Mouse (Mus musculus) hindbrain, embryonic 10.5 days (tissue): ENCODE data around the gene Lypd8. TPM values are rescaled to one million over a fixed set of nuclear protein-coding genes. Genes with fewer than 3 reads are reported as not detected.
"Not testable (repeated sequence)": the region's sequence is repeated elsewhere in the genome, so short reads cannot be mapped to it uniquely, and the experiment has no call there.

ENCODE experiments used
- DNase-seq: peaks from one replicate; pipeline ENCODE4 v3.0.0-alpha.2; 2017; ENCODE audit warnings: low spot score
- H3K27ac ChIP-seq: fragments of 300-500 bp; sonication (generic); 2 replicates; pipeline ENCODE4 v1.5.1; 2016; ENCODE audit warnings: mild to moderate bottlenecking, moderate library complexity
- H3K27me3 ChIP-seq: fragments of 300-500 bp; sonication (generic); 2 replicates; pipeline ENCODE4 v1.6.1; 2016; ENCODE audit warnings: mild to moderate bottlenecking; ENCODE audit not compliant: poor library complexity, insufficient read depth, severe bottlenecking
- H3K36me3 ChIP-seq: fragments of 300-500 bp; sonication (generic); 2 replicates; pipeline ENCODE4 v1.6.1; 2016; ENCODE audit warnings: mild to moderate bottlenecking, moderate library complexity
- H3K4me1 ChIP-seq: fragments of 300-500 bp; sonication (generic); replicated peaks from 2 replicates; pipeline ENCODE4 v1.6.1; 2016; ENCODE audit warnings: mild to moderate bottlenecking
- H3K4me3 ChIP-seq: fragments of 300-500 bp; sonication (generic); 2 replicates; pipeline ENCODE4 v1.5.1; 2016; ENCODE audit warnings: mild to moderate bottlenecking, moderate library complexity
- H3K9me3 ChIP-seq: fragments of 300-500 bp; sonication (generic); 2 replicates; pipeline ENCODE4 v1.6.1; 2016; ENCODE audit warnings: mild to moderate bottlenecking, moderate library complexity
- WGBS: fragments of 180-500 bp; shearing (Covaris S2); methylation state at CpG from one replicate; pipeline ENCODE4 v1.1.7; 2016; 5-methylcytosine and 5-hydroxymethylcytosine counted together
- polyA plus RNA-seq: library from polyadenylated mRNA; unstranded; fragments of >200 nt; fragmentation: Nextera tagmentation; extraction: Ambion mirVana; gene quantifications from 2 replicates; pipeline ENCODE4 v1.2.1, GENCODE M21; 2016

Gene Lypd8
- polyA plus RNA-seq, 1 experiment from 2014 or later: not detected

DNA sequence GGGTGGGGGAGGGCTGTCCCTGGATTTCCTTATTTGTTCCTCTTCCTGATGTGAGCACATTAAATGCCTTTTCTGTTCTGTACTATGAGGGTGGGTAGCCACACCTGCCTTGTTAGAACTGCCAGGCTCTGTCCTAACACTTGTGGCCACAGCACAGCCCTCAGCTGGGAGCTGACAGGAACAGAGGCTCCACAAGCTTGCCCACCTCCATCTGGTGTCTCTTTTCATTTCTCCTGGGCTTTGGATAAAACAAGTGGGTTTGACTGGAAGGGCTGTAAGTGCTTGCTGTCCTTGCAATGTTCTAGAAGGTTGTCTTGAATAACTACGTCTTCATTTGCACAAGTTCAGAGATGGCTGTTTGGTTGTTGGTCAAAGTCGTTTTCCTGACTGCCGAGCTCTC lies 23.9 kb upstream of the Lypd8 start:
- H3K4me1 ChIP-seq: no peaks in the 10 kb centered on the region
- 80% methylated on average over 3 of the region's 3 CpGs for WGBS
- no peaks in the 10 kb centered on the region for H3K9me3 ChIP-seq
- 0 out of 2 replicates have a peak, but pooled peaks cover 5% of the 10 kb centered on the region for H3K36me3 ChIP-seq
- H3K27me3 ChIP-seq: no peaks in the 10 kb centered on the region
- no peak overlapping the region for H3K27ac ChIP-seq
- no peak overlapping the region for H3K4me3 ChIP-seq
- DNase-seq: no peak

DNA sequence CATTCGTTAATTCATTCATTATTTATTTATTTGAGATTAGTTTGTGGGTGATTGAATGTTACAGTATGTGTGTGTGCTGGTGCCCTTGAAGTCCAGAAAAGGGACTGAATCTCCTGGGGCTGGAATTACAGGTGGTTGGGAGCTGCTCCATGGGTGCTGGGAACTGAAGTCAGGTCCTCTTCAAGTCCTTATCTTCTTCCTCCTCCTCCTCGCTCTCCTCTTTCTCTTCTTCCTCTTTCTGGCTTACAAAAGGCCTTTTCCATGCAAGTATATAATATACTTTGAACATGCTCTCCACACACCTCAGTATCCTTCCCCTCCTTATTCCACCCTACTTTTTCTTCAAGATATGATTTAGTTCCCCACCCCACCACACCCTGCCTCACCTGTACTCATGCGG lies 21.8 kb upstream of the Lypd8 start:
- 89% methylated on average over 3 of the region's 3 CpGs for WGBS
- no peak for DNase-seq
- H3K27me3 ChIP-seq: no peaks in the 10 kb centered on the region
- no peaks in the 10 kb centered on the region for H3K36me3 ChIP-seq
- no peak overlapping the region for H3K27ac ChIP-seq
- H3K4me1 ChIP-seq: no peaks in the 10 kb centered on the region
- H3K9me3 ChIP-seq: no peaks in the 10 kb centered on the region
- H3K4me3 ChIP-seq: no peak overlapping the region

DNA sequence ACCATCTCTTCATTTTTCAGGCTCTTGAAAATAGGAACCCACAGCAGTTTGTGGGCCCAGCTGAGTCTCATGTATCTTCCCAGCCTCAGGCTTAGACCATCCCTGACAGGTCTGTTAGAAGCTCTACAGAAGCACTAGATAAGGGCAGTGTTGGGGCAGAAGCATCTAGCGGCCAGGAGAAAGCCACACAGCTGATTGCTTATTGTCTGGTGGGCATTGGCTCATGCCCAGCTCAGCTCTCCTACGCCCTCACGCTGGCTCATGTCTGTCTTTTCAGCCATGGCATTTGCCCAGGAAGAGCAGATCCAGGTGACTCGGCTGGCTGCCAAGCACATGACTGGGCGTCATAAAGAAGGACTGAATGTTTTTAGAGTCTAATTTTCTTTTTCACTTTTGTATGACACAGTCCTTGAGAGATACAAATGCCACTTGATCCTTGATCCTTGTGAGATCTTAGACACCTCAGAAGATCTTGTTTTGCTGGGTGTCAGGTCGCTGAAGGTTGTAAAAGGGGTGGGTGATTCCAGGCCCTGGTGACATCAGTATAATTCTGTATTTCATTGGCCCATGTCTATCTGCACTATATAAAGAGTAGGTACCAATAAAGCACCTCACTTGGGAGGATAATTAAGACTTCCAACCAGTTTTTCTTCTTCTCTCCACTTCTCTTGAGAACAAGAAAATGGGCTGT lies 20.9 kb upstream of the Lypd8 start:
- H3K36me3 ChIP-seq: no peaks in the 10 kb centered on the region
- WGBS: 88% methylated on average over 6 of the region's 6 CpGs
- H3K27ac ChIP-seq: no peak overlapping the region
- H3K27me3 ChIP-seq: no peaks in the 10 kb centered on the region
- H3K4me3 ChIP-seq: no peak overlapping the region
- DNase-seq: no peak
- no peaks in the 10 kb centered on the region for H3K9me3 ChIP-seq
- H3K4me1 ChIP-seq: no peaks in the 10 kb centered on the region

DNA sequence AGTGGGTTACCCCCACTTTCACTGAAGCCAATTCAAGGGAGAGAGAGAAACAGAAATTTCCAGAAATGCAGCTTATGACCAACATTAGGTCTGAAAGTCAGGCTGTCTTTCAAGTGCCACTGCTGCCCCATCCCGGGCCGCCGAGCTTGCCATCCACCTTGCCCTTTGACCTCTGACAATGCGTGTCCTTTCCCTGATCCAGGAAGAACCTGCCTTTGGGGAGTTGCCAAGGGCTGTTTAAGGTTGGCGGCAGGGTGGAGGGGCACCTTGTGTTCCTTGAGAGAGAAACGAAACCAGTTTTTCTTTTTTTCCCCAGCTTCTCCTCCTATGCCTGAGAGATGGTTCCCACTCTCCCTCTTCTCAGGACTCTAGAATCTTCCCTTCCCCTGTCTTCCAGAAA lies 16.3 kb upstream of the Lypd8 start:
- not testable (repeated sequence) for H3K27ac ChIP-seq, H3K36me3 ChIP-seq, DNase-seq, H3K27me3 ChIP-seq, H3K4me3 ChIP-seq, H3K4me1 ChIP-seq, H3K9me3 ChIP-seq
- no CpG with 5 or more reads among the region's 6 CpGs for WGBS

DNA sequence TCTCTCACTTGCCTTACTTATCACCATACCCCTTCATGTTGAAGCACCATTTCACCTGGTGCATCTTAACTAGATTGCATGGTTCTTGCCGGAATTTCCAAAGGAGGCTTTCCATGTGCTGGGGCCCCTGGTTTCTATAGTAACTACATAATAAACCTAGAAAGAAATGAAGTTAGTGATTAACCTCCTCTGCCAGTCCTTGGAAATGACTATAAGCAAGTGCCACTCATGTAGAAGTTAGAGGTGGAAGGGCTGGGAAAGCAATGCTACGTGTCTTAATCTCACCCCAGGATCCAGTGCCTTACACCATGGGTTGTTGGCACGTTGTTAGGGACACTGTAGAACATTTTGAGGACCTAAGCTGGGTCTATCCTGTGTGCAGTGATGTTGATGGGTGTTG lies 14.4 kb upstream of the Lypd8 start:
- Histone ChIP-seq H3K9me3 (no peaks in the 10 kb centered on the region), H3K27me3 (no peaks in the 10 kb centered on the region), H3K27ac (no peak overlapping the region), H3K36me3 (no peaks in the 10 kb centered on the region), H3K4me1 (no peaks in the 10 kb centered on the region), H3K4me3 (no peak overlapping the region)
- WGBS: 72% methylated on average over 3 of the region's 3 CpGs
- DNase-seq: no peak

DNA sequence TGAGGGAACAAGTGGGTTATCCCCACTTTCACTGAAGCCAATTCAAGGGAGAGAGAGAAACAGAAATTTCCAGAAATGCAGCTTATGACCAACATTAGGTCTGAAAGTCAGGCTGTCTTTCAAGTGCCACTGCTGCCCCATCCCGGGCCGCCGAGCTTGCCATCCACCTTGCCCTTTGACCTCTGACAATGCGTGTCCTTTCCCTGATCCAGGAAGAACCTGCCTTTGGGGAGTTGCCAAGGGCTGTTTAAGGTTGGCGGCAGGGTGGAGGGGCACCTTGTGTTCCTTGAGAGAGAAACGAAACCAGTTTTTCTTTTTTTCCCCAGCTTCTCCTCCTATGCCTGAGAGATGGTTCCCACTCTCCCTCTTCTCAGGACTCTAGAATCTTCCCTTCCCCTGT lies 12.7 kb upstream of the Lypd8 start:
- H3K9me3 ChIP-seq, DNase-seq, H3K27ac ChIP-seq, H3K4me1 ChIP-seq, H3K36me3 ChIP-seq, H3K27me3 ChIP-seq, H3K4me3 ChIP-seq: not testable (repeated sequence)
- WGBS: no CpG with 5 or more reads among the region's 6 CpGs

DNA sequence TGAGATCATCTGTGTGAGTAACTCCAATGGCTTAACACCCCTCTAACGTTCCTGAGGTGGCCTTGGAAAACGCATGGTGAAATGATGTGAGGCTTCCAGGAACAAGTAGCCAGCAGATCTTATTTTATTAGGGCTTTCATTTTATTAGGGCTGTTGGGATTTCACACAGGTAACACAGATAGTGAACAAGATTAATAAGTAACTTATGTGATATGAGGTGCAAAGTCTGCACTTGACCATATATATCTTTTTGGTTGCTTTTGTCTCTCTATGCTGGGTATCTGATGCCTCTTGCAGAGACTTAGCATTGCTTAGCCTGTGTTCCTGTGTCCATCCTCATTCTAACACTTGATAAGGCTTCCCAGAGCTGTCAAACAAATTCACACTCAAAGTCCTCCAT lies 1.6 kb upstream of the Lypd8 start:
- H3K27ac ChIP-seq: no peak overlapping the region
- no peaks in the 10 kb centered on the region for H3K4me1 ChIP-seq
- H3K9me3 ChIP-seq: no peaks in the 10 kb centered on the region
- no peaks in the 10 kb centered on the region for H3K36me3 ChIP-seq
- no peaks in the 10 kb centered on the region for H3K27me3 ChIP-seq
- no peak for DNase-seq
- WGBS: 85% methylated on average over 2 of the region's 2 CpGs
- no peak overlapping the region for H3K4me3 ChIP-seq

DNA sequence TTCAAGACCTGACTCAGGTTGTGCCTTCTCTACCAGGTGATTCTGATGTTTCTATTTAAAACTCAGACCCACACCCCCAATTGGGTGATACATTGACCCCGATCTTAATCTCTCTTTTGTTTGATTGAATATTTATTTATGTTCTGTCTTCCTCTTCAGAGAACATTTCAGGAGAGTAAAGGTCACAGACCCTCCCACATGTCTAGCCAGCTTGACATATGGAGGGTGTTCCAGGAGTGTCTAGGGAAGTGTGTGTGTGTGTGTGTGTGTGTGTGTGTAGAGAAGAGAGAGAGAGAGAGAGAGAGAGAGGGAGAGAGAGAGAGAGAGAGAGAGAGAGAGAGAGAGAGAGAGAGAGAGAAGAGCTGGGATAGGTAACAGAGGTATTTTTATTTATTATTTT lies 1.2 kb upstream of the Lypd8 start:
- H3K9me3 ChIP-seq: no peaks in the 10 kb centered on the region
- no peak for DNase-seq
- 66% methylated on average over 1 of the region's 1 CpGs for WGBS

DNA sequence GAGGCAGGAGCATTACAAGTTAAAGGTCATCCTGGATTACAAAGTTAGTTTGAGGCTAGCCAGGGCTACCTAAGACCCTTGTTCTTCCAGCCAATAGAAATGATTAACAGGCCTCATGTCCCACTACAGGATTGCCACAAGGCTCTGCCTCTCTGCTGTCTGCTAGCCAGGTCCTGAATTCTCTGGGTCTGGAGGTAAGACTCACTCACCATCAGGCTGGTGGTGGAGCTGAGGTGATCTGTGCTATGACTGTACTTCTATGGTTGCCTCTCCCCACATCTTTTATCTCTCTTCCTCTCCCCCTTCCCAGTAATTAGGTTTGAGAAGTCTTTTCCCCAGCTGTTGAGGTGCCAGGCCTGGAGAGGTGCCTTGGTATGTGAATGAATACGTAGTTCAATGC lies 673 bp downstream of the Lypd8 start:
- no peak overlapping the region for H3K4me3 ChIP-seq
- H3K27ac ChIP-seq: no peak overlapping the region
- WGBS: 90% methylated on average over 1 of the region's 1 CpGs
- DNase-seq: no peak
- no peaks in the 10 kb centered on the region for H3K27me3 ChIP-seq
- no peaks in the 10 kb centered on the region for H3K4me1 ChIP-seq
- no peaks in the 10 kb centered on the region for H3K36me3 ChIP-seq
- no peaks in the 10 kb centered on the region for H3K9me3 ChIP-seq

More for the DNA sequence above, 1.2 kb upstream of the Lypd8 start:
- H3K27me3 ChIP-seq: no peaks in the 10 kb centered on the region
- no peak overlapping the region for H3K27ac ChIP-seq
- H3K36me3 ChIP-seq: no peaks in the 10 kb centered on the region
- no peak overlapping the region for H3K4me3 ChIP-seq
- H3K4me1 ChIP-seq: no peaks in the 10 kb centered on the region

DNA sequence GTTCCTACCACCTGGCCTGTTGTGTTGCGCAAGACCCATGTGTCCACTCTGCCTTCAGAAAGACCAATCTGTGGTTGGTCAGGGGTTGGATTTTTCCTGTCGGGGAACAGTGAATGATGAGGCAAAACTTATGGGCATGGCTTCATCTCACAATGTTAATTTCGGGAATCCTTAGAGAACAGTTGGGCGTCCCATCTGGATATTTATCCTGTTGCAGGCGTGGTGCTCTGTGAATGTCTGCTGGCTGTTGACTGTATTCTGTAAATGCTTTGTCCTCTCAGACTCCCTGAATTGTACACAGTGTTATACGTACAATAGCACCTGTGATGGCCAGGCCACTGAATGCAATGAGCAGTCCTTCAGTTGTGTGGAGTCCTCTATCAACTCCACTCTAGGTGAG lies 3.6 kb downstream of the Lypd8 start:
- Histone ChIP-seq H3K4me3 (no peak overlapping the region), H3K4me1 (no peaks in the 10 kb centered on the region), H3K36me3 (no peaks in the 10 kb centered on the region), H3K27ac (no peak overlapping the region), H3K9me3 (no peaks in the 10 kb centered on the region), H3K27me3 (no peaks in the 10 kb centered on the region)
- no peak for DNase-seq
- WGBS: 90% methylated on average over 6 of the region's 6 CpGs

DNA sequence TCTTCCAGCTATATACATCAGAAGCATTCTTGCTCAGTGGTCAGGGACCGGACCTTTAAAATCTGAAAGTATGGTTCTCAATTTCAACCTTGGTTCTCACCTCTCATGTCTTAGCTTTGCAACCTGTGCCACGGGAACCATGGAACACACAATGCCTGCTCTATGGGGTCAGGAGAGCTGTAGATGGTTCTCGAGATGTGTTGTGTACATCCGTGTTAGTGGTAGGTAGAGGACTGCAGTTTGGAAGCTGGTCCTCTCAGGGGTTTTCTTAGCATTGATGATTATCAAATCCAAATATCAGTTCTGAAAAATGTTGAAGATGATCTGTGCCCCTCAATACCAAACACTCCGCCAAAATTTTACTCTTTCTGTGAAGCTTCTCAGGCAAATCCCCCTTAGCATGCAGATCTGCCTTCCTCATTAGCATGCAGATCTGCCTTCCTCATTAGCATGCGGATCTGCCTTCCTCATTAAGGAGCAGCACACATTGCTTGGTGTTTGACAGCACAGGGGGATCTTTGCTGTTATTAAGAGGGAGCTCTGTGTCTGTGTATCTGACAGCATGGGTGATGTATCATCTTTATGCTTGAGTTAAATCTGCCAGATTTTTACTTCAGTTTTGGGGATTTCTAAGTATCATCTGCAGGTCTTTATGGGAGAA lies 21.3 kb downstream of the Lypd8 start:
- no peaks in the 10 kb centered on the region for H3K9me3 ChIP-seq
- H3K4me3 ChIP-seq: no peak overlapping the region
- DNase-seq: no peak
- no peaks in the 10 kb centered on the region for H3K27me3 ChIP-seq
- H3K4me1 ChIP-seq: peaks cover 7% of the 10 kb centered on the region; the same call in 1 of the 2 replicates
- WGBS: 60% methylated on average over 6 of the region's 6 CpGs
- no peak overlapping the region for H3K27ac ChIP-seq
- H3K36me3 ChIP-seq: no peaks in the 10 kb centered on the region

DNA sequence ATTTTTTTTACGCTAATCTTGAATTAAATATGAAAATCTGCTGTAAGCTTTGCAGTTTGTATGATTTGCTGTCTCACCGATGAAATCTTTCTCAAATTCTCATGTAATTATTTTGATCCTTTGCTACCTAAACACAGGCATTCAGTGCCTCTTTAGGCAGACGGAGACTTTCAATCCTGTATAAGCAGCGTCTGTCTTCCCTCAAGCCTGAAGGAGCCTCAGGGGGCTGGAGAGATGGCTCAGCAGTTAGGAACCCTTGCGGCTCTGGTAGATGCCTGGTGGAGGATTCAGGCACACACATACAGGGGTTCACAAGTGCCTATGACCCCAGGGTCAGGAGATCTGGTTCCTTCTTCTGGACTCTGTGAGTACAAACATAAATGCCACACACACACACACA lies 21.8 kb downstream of the Lypd8 start:
- H3K9me3 ChIP-seq: no peaks in the 10 kb centered on the region
- WGBS: 61% methylated on average over 5 of the region's 5 CpGs
- H3K36me3 ChIP-seq: no peaks in the 10 kb centered on the region
- DNase-seq: no peak
- H3K27me3 ChIP-seq: no peaks in the 10 kb centered on the region
- peaks cover 7% of the 10 kb centered on the region; the same call in 1 of the 2 replicates for H3K4me1 ChIP-seq
- H3K27ac ChIP-seq: no peak overlapping the region
- H3K4me3 ChIP-seq: no peak overlapping the region

DNA sequence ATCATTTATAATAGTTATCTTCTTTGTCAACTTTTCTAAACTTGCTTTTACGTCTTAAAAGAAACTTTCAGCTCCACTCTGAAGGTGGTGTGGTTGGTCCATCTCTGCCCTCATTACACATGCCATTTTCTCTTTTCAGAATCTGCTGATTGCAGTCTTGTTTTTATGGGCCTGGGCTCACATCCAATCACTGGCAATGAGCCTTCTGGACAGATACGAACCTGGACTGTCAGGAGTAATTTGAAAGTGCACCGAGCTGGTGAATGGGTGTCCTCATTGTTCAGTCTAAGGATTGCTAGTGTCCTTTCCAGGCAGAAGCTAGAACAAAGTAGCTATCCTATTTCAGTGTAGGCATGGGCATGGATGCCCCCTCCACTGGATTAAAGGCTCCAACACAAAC lies 29.2 kb downstream of the Lypd8 start:
- 91% methylated on average over 3 of the region's 3 CpGs for WGBS
- Histone ChIP-seq H3K4me1 (no peaks in the 10 kb centered on the region), H3K27me3 (no peaks in the 10 kb centered on the region), H3K27ac (no peak overlapping the region), H3K9me3 (no peaks in the 10 kb centered on the region), H3K4me3 (no peak overlapping the region), H3K36me3 (no peaks in the 10 kb centered on the region)
- no peak for DNase-seq
